Mouse (Mus musculus) kidney, adult 9 months (tissue): ENCODE results near the gene Dnmt1.

Experiments
- DNase-seq: peaks from one replicate; pipeline ENCODE4 v3.0.0; 2022

Gene Dnmt1

DNA sequence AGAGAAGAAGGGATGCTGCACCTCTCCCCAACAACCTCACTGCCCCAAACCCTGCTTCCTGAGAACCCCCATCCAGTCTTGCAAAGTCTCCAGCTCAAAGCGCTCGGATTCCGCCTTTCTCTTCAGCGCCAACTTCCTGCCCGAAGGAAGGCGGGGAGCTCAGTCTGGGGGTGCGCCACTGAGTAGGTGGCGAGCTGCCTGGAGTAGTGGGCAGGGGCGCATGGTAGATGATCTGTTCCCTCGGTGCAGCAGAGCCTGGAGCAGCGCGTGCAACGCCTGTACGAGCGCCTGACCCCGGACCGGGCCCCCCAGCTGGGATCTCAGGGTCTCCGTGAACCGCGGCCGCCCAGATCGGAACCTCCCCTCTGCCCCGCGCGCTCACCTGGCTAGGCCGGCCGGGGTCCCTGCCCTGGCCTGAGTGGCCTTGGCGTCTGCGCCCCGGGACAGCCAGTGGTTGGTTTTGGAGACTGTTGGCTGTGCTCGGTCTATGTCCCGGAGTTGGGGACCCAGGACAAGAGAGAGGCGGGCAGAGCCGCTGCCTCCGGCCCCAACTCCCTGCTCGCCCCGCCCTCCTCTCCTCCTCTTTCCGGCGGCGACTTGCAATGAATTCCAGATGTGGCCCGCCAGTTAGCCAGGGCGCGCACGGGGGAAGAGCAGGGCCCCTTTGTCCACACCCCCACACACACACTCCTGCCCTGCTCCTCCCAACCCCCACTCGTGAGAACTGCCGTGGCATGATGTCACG is 16.7 kb upstream of the Dnmt1 start, which contains the start of gene S1pr2:
S1pr2 (minus strand) TSS at position 566 of the 745 bp plus-strand sequence.
- peak; percentile 73 for DNase-seq

DNA sequence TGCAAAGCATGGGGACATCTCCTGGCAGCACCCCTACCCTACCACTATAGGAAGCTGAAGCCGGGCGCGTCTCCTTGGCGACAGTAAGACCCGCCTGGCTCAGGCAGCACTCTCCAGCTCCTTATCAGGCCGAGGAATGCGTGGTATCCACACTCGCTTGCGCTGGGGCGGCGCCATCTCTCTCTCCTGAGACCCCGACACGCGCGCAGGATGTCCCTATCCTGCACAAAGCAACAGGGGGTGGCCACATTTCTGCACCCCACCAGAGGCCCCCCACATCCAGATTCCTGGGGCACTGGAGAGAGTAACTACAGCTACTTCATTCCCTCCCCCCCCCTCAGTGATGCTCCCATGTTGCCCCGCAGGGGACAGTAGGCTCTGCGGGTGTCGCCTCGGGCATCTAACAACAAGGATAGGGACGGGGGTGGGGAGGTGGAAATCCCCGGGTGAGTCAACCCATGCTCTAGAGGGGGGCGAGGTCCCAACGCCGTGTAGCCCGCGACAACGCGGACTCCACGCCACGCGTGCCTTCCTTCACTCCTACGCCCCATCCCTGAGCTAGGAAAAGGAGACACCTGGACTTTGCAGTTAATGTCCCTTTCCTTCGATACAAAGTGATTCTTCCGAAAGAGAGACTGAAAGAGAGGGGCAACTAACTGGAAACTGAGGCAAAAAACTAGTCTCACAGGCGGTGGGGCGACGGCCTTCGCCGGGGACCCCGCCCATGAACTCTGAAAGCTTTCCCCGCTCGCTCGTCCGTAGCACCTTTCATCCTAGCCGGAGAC is 15.9 kb upstream of the Dnmt1 start:
- DNase-seq, result peak; percentile 19

DNA sequence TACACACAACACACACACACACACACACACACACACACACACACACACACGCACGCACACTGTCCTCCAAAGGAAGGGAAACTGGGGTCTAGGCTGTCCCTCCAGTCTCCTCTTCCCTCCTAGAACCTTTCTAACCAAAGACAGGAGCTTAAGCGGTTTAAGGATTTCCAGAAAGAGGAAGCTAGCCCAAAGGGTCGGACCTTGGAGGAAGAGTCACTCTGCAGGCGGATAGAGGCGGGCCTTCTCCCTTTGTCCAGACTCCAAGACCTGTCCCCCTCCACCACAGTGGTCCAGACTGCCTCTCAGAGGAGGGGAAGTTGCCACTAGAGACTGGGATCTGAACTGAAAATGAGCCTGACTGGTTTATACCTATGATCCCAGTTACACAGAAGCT is 14.0 kb upstream of the Dnmt1 start:
- DNase-seq, result no peak

DNA sequence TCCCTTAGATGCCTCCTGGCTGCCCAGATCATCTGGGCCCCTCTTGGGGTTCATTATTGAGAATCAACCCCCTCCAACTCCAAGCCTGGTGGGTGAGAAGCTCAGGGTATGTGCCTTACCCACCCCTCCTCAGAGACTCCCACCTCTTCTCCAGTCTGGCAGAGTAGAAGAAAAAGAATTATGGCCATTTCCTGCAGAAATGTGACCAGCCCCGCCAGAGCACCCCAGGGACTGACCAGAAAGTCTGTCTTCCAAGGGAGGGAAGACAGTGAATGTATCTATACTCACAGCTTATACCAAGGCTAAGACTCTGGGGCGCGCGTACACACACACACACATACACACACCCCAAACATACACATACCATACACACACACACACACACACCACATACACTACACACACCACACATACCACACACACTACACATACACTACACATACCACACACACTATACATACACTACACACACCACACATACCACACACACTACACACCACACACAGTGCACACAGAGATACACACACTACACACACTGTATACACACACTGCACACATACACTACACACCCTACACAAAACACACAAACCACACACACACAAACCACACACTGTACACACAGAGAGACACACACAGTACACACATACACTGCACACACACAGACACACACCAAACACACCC is 13.5 kb upstream of the Dnmt1 start:
- peak; percentile 27 for DNase-seq

DNA sequence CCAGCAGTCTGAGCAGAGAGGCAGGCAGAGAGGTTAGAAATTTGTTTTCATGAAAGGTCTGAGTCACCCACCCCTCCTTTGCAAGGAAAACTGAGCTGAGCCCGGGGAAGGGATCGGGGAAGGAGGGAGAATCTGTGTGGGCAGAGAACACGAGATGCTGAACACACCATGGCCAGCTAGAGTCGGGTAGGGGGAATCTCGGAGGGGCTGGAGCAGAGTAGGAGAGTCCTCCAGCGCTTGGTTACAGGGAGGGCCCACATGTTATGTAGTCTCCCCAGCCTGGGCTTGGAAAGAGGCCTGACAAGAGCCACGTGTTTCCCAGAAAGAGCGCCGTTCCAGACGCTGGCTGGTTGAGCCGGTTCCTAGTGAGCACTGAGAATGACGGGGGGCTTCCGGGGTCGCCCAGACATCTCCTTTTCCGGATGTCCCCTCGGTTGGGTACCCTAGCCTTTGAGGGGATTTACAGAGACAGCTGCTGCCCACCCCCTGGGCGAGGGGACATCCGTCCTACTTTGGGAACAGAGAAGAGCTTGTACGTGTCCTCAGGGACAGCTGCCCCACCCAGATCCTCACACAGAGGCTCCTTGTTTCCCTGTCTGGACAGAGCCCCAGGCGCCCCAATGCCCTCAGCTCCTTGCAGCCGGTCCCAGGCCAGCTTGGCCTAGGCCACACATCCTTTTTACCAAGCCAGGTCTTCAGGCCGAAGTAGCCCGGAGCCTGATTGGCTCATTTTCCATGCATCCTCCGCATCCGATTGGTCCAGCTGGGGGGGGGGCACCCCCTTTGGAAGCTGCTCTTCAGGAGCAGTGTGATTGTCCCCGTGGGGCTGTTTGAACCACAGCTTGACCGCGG is 12.7 kb upstream of the Dnmt1 start:
- peak; percentile 43 for DNase-seq

DNA sequence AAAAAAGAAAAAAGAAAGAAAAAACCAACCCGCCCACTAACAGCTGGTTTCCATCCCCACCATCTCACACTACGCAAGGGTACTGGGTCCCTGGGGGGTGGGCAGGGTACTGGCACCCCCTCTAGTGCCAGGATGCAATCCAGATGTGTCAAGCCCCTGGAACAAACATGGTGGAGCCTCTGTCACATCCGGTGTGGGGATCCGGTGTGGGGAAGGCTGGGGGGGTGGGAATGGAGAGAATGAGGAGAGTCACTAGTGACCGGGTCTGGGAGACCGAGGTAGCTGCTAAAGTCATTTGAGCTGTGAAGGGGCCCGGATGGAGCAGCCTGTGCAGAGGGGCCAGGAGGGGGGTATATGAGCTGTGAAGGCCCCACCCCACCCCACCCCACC is 12.1 kb upstream of the Dnmt1 start:
- DNase-seq, result no peak

DNA sequence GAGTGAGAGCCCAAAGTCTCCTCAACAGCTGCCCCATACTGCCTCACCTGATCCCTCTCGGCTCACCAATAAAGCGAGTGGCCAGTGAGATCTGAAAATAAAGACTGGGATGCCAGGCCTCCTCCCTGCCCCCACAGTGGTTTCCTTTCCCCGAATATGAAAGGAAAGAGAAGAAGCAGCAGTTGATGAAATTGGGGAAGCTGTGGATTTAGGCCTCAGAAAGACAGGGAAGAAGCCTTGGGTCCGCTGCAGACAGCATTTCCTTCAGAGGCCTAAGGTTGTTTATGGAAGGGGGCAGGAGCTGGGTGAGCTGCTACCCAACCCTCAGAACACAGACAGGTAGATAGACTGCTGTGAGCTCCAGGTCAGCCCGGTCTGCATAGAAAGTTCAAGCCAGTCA is 7.1 kb upstream of the Dnmt1 start:
- DNase-seq, result no peak

DNA sequence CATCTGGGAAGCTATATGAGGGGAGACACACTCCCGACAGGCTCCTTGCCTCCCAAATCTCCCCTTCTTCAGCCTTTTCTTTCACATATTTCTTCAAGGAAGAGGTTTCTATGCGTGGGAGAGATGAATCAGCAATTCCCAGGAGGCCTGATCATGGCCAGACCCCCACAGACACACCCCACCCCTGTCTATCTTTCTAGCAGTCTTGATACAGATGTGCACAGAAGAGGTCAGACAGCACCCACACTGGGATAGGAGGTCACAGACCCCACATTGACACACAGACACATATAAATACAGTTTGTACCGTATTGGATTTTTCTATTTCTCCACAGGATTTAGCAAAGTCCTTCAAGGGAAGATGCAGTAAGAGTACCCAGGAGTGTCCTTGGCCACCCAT is 6.3 kb upstream of the Dnmt1 start:
- no peak for DNase-seq

DNA sequence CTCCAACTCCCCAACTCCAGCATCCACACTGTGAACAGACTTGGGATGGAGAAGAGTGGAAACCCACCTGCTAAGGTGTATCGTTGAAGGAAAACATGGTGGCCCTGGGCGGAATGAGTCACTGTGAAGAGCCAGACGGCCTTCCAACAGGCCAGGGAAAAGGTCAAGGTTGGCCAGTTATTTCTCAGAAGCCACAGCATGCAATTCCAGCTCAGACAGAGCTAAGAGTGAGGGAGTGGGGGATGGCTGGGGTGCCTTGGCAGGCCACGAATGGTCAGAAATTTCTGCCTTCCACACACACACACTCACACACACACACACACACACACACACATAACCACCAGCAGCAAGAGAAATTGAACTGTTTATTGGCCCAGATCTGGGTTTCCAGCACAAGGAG is 5.9 kb upstream of the Dnmt1 start:
- DNase-seq, result no peak

DNA sequence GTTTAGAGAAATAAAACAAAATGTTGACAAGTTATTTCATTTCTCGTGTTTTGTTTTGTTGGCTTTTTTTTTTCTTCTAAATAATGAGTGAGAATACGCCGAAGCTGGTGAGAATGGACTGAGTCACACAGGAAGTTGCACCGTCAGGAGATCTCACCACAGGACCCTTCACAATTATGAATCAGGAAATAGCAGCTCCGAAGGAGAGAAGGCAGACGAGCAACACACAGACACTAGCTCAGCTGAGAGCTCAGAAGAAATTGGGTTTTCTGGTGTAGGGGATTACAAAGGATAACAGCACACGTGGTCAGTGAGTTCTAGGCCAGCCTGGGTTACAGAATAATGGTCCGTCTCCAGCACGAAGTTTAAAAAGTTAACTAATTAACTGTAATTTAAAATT is 1.9 kb upstream of the Dnmt1 start:
- DNase-seq, result no peak

DNA sequence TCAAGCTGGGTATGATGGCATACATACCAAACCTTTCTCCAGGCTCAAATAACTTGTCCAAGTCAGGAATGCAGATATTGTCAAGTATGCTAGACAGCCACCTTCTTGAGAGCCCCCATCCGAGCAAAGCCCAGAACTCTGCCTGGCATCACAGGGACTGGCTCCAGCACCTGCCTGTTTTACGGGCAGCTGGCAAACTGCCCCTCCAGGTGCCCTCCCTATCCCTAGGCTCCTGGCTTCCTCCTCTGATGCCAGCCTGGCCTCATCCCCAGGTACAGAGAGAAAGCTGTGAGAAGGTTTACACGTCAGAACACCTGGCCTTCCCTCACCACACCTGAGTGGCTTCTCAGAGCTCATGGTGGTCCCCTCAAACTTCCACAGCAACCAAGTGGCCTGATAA is 2.7 kb downstream of the Dnmt1 start:
- DNase-seq, result no peak

DNA sequence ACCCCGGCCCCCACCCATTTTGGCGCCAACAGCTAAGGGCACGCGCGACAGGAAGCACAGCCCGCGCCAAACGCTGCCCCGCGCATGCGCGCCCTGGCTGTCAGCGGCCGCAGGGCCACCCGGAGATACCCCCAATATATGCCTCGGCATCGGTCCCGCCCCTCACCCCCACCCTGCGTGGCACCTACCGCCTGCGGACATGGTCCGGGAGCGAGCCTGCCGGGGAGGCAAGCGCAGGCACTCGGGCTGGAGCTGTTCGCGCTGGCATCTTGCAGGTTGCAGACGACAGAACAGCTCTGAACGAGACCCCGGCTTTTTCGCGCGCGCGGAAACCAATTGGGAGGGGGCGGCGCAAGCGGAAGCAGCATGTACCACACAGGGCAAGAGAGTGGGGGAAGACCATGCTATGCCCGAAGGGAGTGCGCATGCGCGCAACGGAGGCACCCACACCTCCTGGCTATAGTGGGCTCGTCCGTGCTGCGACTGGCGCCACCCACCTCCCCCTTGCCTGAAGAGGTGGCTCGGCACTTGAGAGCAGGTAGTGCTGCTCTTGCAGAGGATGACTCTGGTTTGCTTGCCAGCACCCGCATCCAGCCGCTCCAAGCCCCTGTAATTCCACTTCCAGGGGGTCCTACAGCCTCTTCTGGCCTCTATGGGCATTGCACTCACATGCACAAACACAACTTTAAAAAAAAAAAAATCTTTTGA is 7.0 kb downstream of the Dnmt1 start:
- peak; percentile 97 for DNase-seq

DNA sequence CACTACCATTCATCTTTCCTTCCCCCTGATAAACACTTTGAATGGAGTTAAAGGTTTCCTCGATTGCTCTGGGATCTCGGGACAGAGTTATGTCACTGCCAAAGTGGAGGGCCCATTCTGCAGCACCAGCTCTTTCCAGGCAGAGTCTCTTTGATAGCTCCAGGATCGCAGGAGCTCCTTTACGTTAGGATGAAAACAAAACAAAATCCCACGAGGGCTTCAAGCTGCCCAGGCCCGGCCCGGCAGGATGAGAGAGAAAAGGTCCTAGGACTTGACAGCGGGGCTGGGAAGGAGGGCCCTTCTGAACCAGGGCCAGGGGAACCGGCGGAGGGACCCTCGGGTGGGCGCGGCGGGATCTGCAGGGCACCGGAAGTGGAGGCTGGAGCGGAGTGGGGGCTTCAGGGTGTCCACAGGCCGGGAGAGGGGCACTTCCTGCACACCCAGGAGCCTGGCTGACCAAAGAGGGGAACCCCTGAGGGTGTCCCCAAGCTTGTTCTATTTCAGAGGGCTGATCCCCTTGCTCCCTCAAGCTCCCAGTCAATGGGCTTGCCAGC is 7.6 kb downstream of the Dnmt1 start:
- DNase-seq, result no peak

DNA sequence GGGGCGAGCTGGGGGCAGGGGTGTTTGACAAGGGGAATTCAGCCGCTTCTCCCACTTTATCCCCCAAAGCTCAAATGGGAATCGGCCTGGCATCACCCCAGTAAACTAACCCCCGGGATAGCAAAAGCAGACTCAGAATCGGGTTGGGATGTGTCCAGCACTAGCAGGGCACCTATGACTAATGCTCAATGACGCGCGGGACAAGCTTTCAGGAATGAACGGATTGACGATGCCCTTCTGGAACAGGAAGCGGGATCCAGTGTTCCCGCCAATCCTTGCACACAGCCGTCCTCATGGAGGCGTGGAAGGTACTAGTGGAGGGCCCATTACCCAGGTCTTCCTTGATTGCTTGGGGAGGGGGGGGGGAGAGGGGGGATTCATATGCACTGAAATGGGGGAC is 8.2 kb downstream of the Dnmt1 start:
- DNase-seq, result peak; percentile 34

DNA sequence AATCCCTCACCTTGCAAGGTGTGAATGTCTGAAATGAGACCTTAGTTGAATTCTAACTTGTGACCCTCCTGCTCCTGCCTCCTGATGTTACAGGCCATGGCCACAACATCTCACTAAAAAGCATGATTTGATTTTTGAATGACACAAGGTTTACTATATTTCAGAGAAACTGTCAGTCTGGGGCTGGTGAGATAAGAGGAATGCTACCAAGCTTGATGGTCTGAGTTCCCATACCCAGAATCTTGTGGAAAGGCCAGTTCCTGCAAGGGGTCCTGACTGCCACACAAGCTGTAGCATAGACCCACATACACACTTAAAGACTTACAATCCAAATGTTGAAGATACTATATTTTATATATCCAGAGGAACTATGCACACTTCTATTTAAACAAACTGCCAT is 9.3 kb downstream of the Dnmt1 start:
- DNase-seq, result no peak

DNA sequence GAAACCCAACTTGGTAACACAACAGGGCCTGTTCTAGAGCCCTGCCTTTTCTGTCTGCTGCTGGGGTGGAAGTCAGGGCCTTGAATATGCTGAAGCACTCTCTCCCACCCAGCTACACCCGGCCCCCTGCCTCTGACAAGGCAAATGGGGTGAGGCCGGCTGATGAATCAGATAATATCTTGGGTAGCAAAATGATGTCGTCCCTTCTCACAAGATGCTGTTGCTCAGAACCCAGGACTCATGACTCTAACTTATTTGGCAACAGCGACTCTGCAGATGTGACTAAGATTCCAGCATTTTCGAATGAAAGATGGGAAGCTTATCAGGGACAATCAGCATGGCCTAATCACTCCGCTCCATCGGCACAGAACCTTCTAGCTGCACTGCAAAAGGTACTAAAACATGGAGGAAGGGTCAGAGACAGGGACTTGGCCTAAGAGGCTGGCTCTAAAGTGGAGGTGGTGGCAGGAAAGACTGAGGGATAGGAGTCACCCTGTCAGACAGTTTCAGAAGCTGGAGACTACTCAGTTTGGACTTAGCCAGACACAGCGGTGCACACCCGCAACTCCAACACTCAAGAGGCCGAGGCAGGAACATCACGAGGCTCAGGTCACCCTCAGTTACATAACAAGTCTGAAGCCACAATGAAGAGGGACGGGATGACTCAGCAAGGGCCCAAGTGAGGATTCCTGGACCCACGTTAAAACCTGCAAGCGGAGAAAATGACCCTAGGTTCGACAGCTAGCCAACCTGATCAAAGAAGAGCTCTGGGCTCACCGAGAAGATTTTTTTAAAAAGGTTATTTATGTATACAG is 13.4 kb downstream of the Dnmt1 start:
- DNase-seq, result peak; percentile 31

DNA sequence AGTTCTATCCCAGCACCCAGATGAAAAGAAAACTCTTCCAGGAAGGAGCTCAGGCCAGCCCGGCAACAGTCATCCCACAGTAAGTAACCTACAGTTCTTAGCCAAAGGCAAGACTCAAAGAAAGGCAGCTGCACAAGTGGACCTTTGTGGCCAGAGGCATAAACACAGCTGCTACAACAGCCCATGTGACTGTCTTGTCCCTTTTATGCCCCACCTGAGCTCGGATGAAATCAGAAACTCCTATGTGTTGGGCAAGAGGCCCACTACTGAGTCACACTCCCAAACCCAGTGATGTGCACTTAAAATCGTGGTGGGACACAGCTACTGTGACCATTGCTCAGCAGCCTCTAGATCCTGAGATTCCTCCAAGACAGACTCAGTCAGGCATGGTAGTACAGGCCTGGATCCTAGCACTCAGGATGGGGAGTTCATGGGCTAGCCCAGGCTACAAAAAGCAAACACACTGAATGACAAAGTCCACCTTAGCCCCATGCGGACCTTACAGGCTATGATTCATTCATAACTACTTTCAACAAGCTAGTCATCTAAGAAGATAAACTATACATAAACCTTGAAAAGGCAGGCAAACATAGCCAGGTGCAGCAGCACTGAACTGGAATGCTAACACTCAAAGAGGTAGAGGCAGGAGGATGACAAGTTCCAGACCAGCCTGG is 14.9 kb downstream of the Dnmt1 start:
- no peak for DNase-seq

DNA sequence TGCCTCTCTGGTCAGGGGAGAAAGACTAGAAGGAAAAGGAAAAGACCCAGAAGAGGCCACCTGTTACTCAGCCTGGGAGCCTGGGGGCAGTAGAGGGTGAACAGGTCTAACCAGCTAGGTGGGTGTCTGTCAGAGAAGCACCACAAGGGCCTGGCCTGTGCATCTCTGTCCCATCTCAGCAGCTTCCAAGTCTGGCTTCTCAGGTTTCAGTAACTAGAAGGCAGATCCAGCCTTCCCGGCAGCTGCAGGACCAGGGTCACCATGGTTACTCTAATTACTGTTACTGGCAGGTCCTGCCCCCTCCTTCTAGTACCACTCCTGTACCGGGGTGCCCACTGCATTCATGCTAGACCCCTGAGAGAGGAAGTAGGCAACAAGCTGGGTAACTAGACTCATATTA is 15.8 kb downstream of the Dnmt1 start:
- DNase-seq, result no peak

DNA sequence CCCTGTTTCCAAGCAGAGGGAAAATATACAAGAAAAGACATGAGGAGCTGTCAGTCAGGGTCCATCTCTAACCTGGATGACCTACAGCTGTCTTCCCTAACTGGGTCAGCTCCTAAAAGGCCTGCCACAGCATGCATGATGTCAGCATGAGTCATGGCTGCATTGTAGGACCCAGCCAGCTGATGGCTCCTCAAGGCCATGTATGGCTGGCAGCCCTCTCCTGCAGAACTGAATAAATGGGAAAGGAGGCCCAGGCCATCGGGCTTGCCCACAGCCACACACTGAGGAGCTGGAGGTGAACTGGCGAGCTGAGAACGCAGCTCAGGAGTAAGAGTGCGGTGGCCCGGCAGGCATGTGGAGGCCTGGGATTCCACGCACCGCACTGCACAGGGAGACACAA is 16.3 kb downstream of the Dnmt1 start:
- no peak for DNase-seq

DNA sequence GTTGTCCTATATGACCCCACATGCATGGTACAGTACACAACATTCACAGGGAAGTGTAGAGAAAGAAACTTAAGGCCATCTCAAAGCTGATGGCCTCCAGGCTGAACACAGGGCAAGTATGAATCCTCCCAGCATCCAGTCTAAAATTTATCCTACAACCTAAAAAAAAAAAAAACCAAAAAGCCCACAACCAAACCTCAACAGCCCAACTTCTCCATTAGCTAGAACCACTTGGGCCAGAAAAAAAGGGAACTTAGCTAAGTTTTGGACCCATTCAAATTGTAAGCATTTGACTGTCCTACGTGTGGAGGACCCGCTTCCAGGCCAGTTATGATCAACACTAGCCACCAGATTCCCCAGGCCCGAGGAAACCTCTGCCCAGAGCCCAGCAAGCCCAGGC is 36.4 kb downstream of the Dnmt1 start:
- DNase-seq, result no peak

DNA sequence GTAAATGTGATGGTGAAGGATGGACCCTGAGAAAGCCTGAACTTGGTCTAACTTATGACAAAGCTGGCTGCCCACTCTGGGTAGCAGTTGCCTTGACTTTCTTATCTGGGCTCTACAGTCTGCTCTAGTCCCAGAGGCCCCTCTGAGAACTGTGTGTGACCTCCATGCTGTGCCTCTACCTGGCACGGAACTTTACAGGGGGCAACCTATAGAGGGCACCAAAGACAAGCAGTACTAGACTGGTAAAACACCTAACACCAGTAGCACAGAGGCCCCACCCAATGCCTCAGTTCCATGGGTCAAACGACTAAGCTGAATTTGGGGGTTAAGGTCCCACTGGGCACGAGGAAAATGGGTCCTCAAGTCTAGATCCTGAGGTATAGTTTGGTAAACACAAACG is 43.5 kb downstream of the Dnmt1 start:
- peak; percentile 65 for DNase-seq
